Mouse (Mus musculus): ENCODE results near the gene Chrnb1. TPM values are rescaled to one million over a fixed set of nuclear protein-coding genes. Genes with fewer than 3 reads are reported as not detected.
A peak's percentile ranks its signal among the peaks of the same experiment; 100 is the strongest.

Gene Chrnb1
- total and polyA plus RNA-seq, 3 experiments: 0.31 to 1.6 TPM; not detected in 1

DNA sequence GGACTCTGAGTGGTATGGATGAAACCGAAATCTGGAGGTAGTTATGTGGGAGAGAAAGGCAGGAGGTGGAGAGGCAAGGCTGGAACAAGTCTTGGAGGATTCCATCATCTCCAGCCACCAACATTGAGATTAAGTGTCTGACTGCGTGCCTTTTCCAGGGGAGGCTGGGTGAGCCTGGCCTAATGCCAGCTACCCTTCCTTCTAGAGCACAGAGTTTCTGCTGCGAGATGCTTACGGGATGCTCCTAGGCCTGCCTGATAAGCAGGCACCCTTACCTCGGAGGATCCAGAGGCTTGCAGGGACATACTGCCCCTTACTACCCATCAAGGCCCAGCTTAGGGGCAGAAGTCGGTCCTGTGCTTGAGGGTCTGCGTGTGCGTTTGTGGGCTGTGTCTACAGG lies 37.8 kb upstream of the Chrnb1 start (continued):
- TF ChIP-seq UBTF (IDR thresholded peaks at IDR 0.05; ENCODE audit: borderline replicate concordance, insufficient read depth, low read depth, low read length): no peak
- TF ChIP-seq MAZ (IDR thresholded peaks at IDR 0.05; ENCODE audit: low read depth, low read length): no peak; the same call in 1 of the 2 replicates
- TF ChIP-seq BHLHE40 (IDR thresholded peaks at IDR 0.05; ENCODE audit: borderline replicate concordance, low read depth, low read length): no peak
- no peak for TF ChIP-seq ZC3H11A (IDR thresholded peaks at IDR 0.05; ENCODE audit: low read depth, low read length)
- peak; percentile 45; the same call in 1 of the 2 replicates for TF ChIP-seq GATA1 (IDR thresholded peaks at IDR 0.05; ENCODE audit: low read depth, low read length)
- TF ChIP-seq MAFK (IDR thresholded peaks at IDR 0.05; ENCODE audit: borderline replicate concordance, low read depth, low read length): no peak
- 0 out of 2 replicates have a peak, but pooled peaks have one; percentile 14 for TF ChIP-seq TAL1 (IDR thresholded peaks at IDR 0.05; ENCODE audit: low read length)
- no peak for TF ChIP-seq POLR2AphosphoS5 (IDR thresholded peaks at IDR 0.05; ENCODE audit: borderline replicate concordance, low read depth, low read length)
- peak; percentile 40; the same call in 1 of the 2 replicates for TF ChIP-seq POLR2AphosphoS2 (IDR thresholded peaks at IDR 0.05; ENCODE audit: low read length)
- TF ChIP-seq ZNF384 (IDR thresholded peaks at IDR 0.05; ENCODE audit: low read depth, low read length): no peak
- TF ChIP-seq SIN3A (IDR thresholded peaks at IDR 0.05; ENCODE audit: low read length): no peak
- no peak for TF ChIP-seq CHD2 (IDR thresholded peaks at IDR 0.05; ENCODE audit: low read length)
- TF ChIP-seq POLR2A (IDR thresholded peaks at IDR 0.05; ENCODE audit: control insufficient read depth in 1 of 2, insufficient read depth in 1 of 2, low read depth in 1 of 2, low read length in 2 of 2, poor library complexity in 1 of 2): no peak; a peak in 1 of 4 replicates
- TF ChIP-seq TCF12 (IDR thresholded peaks at IDR 0.05; ENCODE audit: low read depth, low read length): peak; percentile 29; the same call in 1 of the 2 replicates
- TF ChIP-seq SMC3 (IDR thresholded peaks at IDR 0.05; ENCODE audit: low read depth, low read length): peak; percentile 4; the same call in 1 of the 2 replicates

DNA sequence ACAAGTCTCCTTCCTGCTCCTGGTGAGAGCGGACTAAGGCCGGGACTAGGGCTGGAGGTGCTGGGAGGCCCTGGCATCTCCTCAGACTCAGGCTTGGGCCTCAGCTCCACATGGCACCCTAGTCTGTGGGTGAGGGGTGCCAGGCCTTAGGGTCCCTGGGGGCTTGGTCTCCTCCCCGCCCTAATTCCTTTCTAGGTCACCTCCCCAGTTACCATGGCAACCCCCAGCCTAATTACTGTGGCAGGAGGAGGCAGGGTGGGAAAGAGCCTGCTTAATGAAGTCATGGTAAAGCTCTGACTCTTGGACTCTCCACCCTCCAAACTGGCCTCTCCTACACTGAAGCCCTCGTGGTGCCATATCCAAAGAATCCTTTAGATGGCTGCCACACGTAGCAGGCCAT lies 33.1 kb upstream of the Chrnb1 start:
- no peak overlapping the region for H3K9ac ChIP-seq (ENCODE audit: control insufficient read depth, low read depth, low read length, poor library complexity, severe bottlenecking)
- H3K4me1 ChIP-seq (ENCODE audit: control insufficient read depth in 1 of 2, insufficient read depth in 2 of 2, low read length in 2 of 2): peaks cover 3 to 9% of the 10 kb centered on the region in 2 experiments; a peak in 3 of 4 replicates
- no peak overlapping the region for H3K27ac ChIP-seq (ENCODE audit: control insufficient read depth, low read depth, low read length)
- peaks cover under 1% of the 10 kb centered on the region; the same call in 1 of the 2 replicates for H3K79me2 ChIP-seq (ENCODE audit: control insufficient read depth, insufficient read depth, low read length, poor library complexity)
- TF ChIP-seq NELFE (IDR thresholded peaks at IDR 0.05; ENCODE audit: low read depth, low read length): no peak
- TF ChIP-seq MEF2A (IDR thresholded peaks at IDR 0.05; ENCODE audit: extremely low read depth, insufficient replicate concordance, low read depth, low read length, poor library complexity, severe bottlenecking): no peak
- no peak for TF ChIP-seq ZC3H11A (IDR thresholded peaks at IDR 0.05; ENCODE audit: low read depth, low read length)
- no peak for TF ChIP-seq BHLHE40 (IDR thresholded peaks at IDR 0.05; ENCODE audit: borderline replicate concordance, low read depth, low read length)
- no peak for TF ChIP-seq POLR2AphosphoS5 (IDR thresholded peaks at IDR 0.05; ENCODE audit: borderline replicate concordance, low read depth, low read length)
- no peak for TF ChIP-seq ETS1 (IDR thresholded peaks at IDR 0.05; ENCODE audit: low read depth, low read length)
- no peak for TF ChIP-seq TAL1 (IDR thresholded peaks at IDR 0.05; ENCODE audit: low read length)
- no peak for TF ChIP-seq ZNF384 (IDR thresholded peaks at IDR 0.05; ENCODE audit: low read depth, low read length)
- TF ChIP-seq TCF12 (IDR thresholded peaks at IDR 0.05; ENCODE audit: low read depth, low read length): no peak
- TF ChIP-seq CHD2 (IDR thresholded peaks at IDR 0.05; ENCODE audit: low read length): no peak
- TF ChIP-seq MYC (IDR thresholded peaks at IDR 0.05; ENCODE audit: low read depth, low read length): no peak
- no peak for TF ChIP-seq MXI1 (IDR thresholded peaks at IDR 0.05; ENCODE audit: low read depth, low read length)
- no peak for TF ChIP-seq RAD21 (IDR thresholded peaks at IDR 0.05; ENCODE audit: low read depth, low read length)
- DNase-seq (ENCODE audit: low read depth, low spot score): no peak
- H3K9me3 ChIP-seq (replicated peaks; ENCODE audit: insufficient read depth, low read length): no peaks in the 10 kb centered on the region
- peaks cover 2 to 5% of the 10 kb centered on the region in 2 experiments; a peak in 3 of 4 replicates for H3K36me3 ChIP-seq (ENCODE audit: control insufficient read depth in 1 of 2, insufficient read depth in 2 of 2, low read length in 2 of 2)
- no peak overlapping the region for H3K4me3 ChIP-seq (ENCODE audit: control insufficient read depth in 1 of 2, insufficient read depth in 1 of 2, low read depth in 2 of 2, low read length in 2 of 2)
- H3K27me3 ChIP-seq (ENCODE audit: control insufficient read depth in 1 of 2, insufficient read depth in 2 of 2, low read length in 2 of 2): no peaks in the 10 kb centered on the region
